Mouse (Mus musculus): ENCODE data around the gene Auts2. TPM values are rescaled to one million over a fixed set of nuclear protein-coding genes. Genes with fewer than 3 reads are reported as not detected.

The Auts2 gene
- polyA plus RNA-seq, 1 experiment from 2014 or later, result 0.03 TPM

- 85% methylated on average over 6 of the region's 6 CpGs for WGBS (ENCODE audit: missing documents)
- no peak overlapping the region for H3K27ac ChIP-seq
- no peaks in the 10 kb centered on the region for H3K36me3 ChIP-seq (ENCODE audit: inconsistent target)
- no peaks in the 10 kb centered on the region for H3K79me2 ChIP-seq (ENCODE audit: inconsistent target)
- no peak overlapping the region for H3K4me3 ChIP-seq (ENCODE audit: inconsistent target)
These were observed 94.6 kb downstream of the Auts2 start for GRCm38 (mm10) chr5:132448401-132449066.

- no peaks in the 10 kb centered on the region for H3K36me3 ChIP-seq (ENCODE audit: inconsistent target)
- no peaks in the 10 kb centered on the region for H3K79me2 ChIP-seq (ENCODE audit: inconsistent target)
- no peak overlapping the region for H3K4me3 ChIP-seq (ENCODE audit: inconsistent target)
- H3K27ac ChIP-seq, result no peak overlapping the region
- WGBS (ENCODE audit: missing documents), result 95% methylated on average over 4 of the region's 4 CpGs
These were observed 97.8 kb downstream of the Auts2 start for GRCm38 (mm10) chr5:132445213-132445954.

GRCm38 (mm10) chr5:132442948-132443347, 100.2 kb downstream of the Auts2 start:
- Histone ChIP-seq H3K4me3 (ENCODE audit: inconsistent target) (no peak overlapping the region), H3K27ac (no peak overlapping the region), H3K36me3 (ENCODE audit: inconsistent target) (no peaks in the 10 kb centered on the region), H3K79me2 (ENCODE audit: inconsistent target) (no peaks in the 10 kb centered on the region)
- 85% methylated on average over 4 of the region's 4 CpGs for WGBS (ENCODE audit: missing documents)

- no peaks in the 10 kb centered on the region for H3K36me3 ChIP-seq (ENCODE audit: inconsistent target)
- H3K79me2 ChIP-seq (ENCODE audit: inconsistent target), result no peaks in the 10 kb centered on the region
- 83% methylated on average over 4 of the region's 4 CpGs for WGBS (ENCODE audit: missing documents)
- H3K4me3 ChIP-seq (ENCODE audit: inconsistent target), result no peak overlapping the region
- no peak overlapping the region for H3K27ac ChIP-seq
These were observed 104.7 kb downstream of the Auts2 start for GRCm38 (mm10) chr5:132438414-132438813.

GRCm38 (mm10) chr5:132437994-132438393, 105.2 kb downstream of the Auts2 start:
- Histone ChIP-seq H3K79me2 (ENCODE audit: inconsistent target) (no peaks in the 10 kb centered on the region), H3K4me3 (ENCODE audit: inconsistent target) (no peak overlapping the region), H3K36me3 (ENCODE audit: inconsistent target) (no peaks in the 10 kb centered on the region), H3K27ac (no peak overlapping the region)
- WGBS (ENCODE audit: missing documents), result 63% methylated on average over 8 of the region's 8 CpGs

- no peak overlapping the region for H3K27ac ChIP-seq
- H3K36me3 ChIP-seq (ENCODE audit: inconsistent target), result no peaks in the 10 kb centered on the region
- no peak overlapping the region for H3K4me3 ChIP-seq (ENCODE audit: inconsistent target)
- 89% methylated on average over 8 of the region's 8 CpGs for WGBS (ENCODE audit: missing documents)
- H3K79me2 ChIP-seq (ENCODE audit: inconsistent target), result no peaks in the 10 kb centered on the region
These were observed 105.7 kb downstream of the Auts2 start for GRCm38 (mm10) chr5:132437478-132437877.

- 73% methylated on average over 1 of the region's 1 CpGs for WGBS (ENCODE audit: missing documents)
- no peaks in the 10 kb centered on the region for H3K79me2 ChIP-seq (ENCODE audit: inconsistent target)
These were observed 106.2 kb downstream of the Auts2 start for GRCm38 (mm10) chr5:132436901-132437300.

GRCm38 (mm10) chr5:132436473-132436872, 106.7 kb downstream of the Auts2 start:
- Histone ChIP-seq H3K27ac (no peak overlapping the region), H3K4me3 (ENCODE audit: inconsistent target) (no peak overlapping the region), H3K36me3 (ENCODE audit: inconsistent target) (no peaks in the 10 kb centered on the region), H3K79me2 (ENCODE audit: inconsistent target) (no peaks in the 10 kb centered on the region)
- 96% methylated on average over 2 of the region's 2 CpGs for WGBS (ENCODE audit: missing documents)

More at GRCm38 (mm10) chr5:132436901-132437300, 106.2 kb downstream of the Auts2 start:
- Histone ChIP-seq H3K27ac (no peak overlapping the region), H3K36me3 (ENCODE audit: inconsistent target) (no peaks in the 10 kb centered on the region), H3K4me3 (ENCODE audit: inconsistent target) (no peak overlapping the region)

GRCm38 (mm10) chr5:132435401-132435800, 107.7 kb downstream of the Auts2 start:
- H3K79me2 ChIP-seq (ENCODE audit: inconsistent target), result no peaks in the 10 kb centered on the region
- H3K36me3 ChIP-seq (ENCODE audit: inconsistent target), result no peaks in the 10 kb centered on the region
- WGBS (ENCODE audit: missing documents), result 96% methylated on average over 5 of the region's 5 CpGs
- H3K4me3 ChIP-seq (ENCODE audit: inconsistent target), result no peak overlapping the region
- H3K27ac ChIP-seq, result no peak overlapping the region

- WGBS (ENCODE audit: missing documents), result 73% methylated on average over 5 of the region's 6 CpGs
- Histone ChIP-seq H3K4me3 (ENCODE audit: inconsistent target) (no peak overlapping the region), H3K27ac (no peak overlapping the region), H3K36me3 (ENCODE audit: inconsistent target) (no peaks in the 10 kb centered on the region), H3K79me2 (ENCODE audit: inconsistent target) (no peaks in the 10 kb centered on the region)
These were observed 109.6 kb downstream of the Auts2 start for GRCm38 (mm10) chr5:132433377-132434115.

GRCm38 (mm10) chr5:132429363-132429762, 113.8 kb downstream of the Auts2 start:
- no peaks in the 10 kb centered on the region for H3K36me3 ChIP-seq (ENCODE audit: inconsistent target)
- no peak overlapping the region for H3K27ac ChIP-seq
- WGBS (ENCODE audit: missing documents), result 91% methylated on average over 3 of the region's 3 CpGs
- no peak overlapping the region for H3K4me3 ChIP-seq (ENCODE audit: inconsistent target)
- no peaks in the 10 kb centered on the region for H3K79me2 ChIP-seq (ENCODE audit: inconsistent target)

- Histone ChIP-seq H3K4me3 (ENCODE audit: inconsistent target) (no peak overlapping the region), H3K27ac (peak overlapping the region; percentile 12; the same call in 1 of the 2 replicates), H3K79me2 (ENCODE audit: inconsistent target) (no peaks in the 10 kb centered on the region), H3K36me3 (ENCODE audit: inconsistent target) (no peaks in the 10 kb centered on the region)
- 95% methylated on average over 3 of the region's 3 CpGs for WGBS (ENCODE audit: missing documents)
These were observed 116.8 kb downstream of the Auts2 start for GRCm38 (mm10) chr5:132426342-132426741.

GRCm38 (mm10) chr5:132425792-132426309, 117.3 kb downstream of the Auts2 start:
- Histone ChIP-seq H3K36me3 (ENCODE audit: inconsistent target) (no peaks in the 10 kb centered on the region), H3K27ac (peak overlapping the region; percentile 49), H3K4me3 (ENCODE audit: inconsistent target) (no peak overlapping the region), H3K79me2 (ENCODE audit: inconsistent target) (no peaks in the 10 kb centered on the region)
- 20% methylated on average over 6 of the region's 6 CpGs for WGBS (ENCODE audit: missing documents)

- no peak overlapping the region for H3K4me3 ChIP-seq (ENCODE audit: inconsistent target)
- WGBS (ENCODE audit: missing documents), result 94% methylated on average over 4 of the region's 4 CpGs
- no peak overlapping the region for H3K27ac ChIP-seq
These were observed 132.7 kb downstream of the Auts2 start for GRCm38 (mm10) chr5:132410338-132410852.

More at GRCm38 (mm10) chr5:132410338-132410852, 132.7 kb downstream of the Auts2 start:
- no peaks in the 10 kb centered on the region for H3K36me3 ChIP-seq (ENCODE audit: inconsistent target)
- no peaks in the 10 kb centered on the region for H3K79me2 ChIP-seq (ENCODE audit: inconsistent target)
